Mouse (Mus musculus) CD4-positive helper T cell, adult 2 months (primary cell): ENCODE measurements around the gene Olfr969.
"Not testable (repeated sequence)": the region's sequence is repeated elsewhere in the genome, so short reads cannot be mapped to it uniquely, and the experiment has no call there.

Source experiments
- DNase-seq: peaks from one replicate; pipeline ENCODE4 v3.0.0-alpha.2; 2012; ENCODE audit warnings: low read depth, missing footprints, low spot score

Olfr969 gene

DNA sequence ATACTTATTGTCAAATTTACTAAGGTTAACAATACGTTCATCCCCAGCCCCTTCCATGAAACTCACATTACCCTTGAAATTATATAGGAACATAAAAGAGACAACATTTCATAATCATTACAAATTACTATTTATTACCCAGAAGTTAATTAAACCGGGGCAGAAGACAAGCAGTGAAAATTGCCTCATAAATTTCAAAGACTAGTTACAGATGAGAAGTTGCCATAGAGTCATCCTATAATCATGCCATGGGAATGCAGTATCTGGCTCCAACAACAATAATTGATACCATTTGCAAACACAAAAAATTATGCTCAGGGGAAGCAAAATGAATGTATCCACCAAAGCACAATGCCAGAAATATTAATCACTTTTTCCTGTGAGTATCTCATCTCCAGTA lies at the start of gene Olfr969:
Olfr969 (plus strand) TSS at position 388 of the 400 bp plus-strand sequence.
- DNase-seq, result no peak

DNA sequence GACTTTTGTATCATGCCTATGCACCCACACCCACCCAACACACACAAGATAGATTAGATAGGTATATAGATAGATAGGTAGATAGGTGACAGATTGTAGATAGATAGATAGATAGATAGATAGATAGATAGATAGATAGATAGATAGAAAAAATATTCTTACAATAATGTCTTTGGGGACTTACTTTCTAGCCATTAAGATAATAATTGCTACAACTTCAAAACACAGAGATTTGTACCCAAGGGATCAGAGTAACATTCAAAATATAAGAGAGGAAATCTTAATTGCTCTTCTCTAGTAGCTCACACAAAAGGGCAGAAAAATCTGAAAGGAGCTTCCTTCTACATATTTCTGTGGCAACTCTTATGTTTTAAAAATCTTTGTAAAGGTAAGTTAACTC lies 44.8 kb upstream of the Olfr969 start, which contains the start of gene Olfr967:
Olfr967 (plus strand) TSS at position 301 of the 400 bp plus-strand sequence.
- DNase-seq, result no peak

GRCm38 (mm10) chr9:39746428-39746827 lies 44.3 kb upstream of the Olfr969 start:
- DNase-seq, result no peak

DNA sequence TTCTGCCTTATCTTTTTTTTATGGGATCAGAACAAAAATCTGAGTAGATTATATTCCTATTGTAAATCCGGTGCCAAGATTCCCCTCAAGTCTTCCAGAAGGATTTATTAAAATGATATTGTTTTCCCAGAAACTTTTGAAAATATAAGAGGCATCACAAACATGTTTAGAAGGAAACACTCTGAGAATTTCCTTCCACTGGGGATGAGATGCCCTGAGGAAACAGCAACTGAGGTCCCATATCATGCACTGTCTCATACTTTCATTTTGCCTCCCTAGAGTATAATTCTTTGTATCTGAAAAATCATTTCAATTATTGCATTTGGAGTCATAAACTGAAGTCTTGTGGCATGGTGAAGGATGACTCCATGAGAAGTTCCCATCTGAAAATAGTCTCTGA lies 7.6 kb upstream of the Olfr969 start, which contains the start of gene Olfr968:
Olfr968 (minus strand) TSS at position 101 of the 400 bp plus-strand sequence.
- DNase-seq, result no peak

DNA sequence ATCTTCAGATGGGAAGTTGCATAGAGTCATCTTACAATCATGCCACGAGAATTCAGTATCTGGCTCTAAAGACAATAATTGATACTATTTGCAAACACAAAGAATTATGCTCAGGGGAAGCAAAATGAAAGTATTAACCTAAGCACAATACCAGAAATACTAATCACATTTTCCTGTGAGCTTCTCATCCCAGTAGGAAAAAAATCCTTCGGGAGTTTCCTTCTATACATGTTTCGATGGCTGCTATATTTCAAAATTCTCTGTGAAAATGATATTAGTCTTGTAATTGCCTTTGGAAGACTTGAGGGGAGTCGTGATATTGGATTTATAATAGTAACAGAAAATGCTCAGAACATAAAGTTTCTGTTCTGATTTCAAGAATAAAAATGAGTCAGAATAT lies 17.8 kb downstream of the Olfr969 start, which contains the start of gene Olfr970:
Olfr970 (plus strand) TSS at position 301 of the 400 bp plus-strand sequence.
- DNase-seq, result no peak

DNA sequence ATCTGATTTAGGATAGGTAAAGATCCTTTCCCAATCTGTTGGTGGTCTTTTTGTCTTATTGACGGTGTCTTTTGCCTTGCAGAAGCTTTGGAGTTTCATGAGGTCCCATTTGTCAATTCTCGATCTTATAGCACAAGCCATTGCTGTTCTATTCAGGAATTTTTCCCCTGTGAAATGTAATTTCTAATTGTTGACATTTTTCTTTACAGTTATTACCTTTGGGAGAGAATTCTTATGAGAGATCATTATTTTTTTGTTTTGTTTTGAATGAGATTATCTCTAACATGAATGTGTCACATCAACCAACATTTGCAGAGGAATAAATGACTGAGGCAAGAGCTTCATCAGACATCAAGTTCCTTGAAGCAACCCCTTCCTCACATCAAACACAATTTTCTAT lies 45.8 kb downstream of the Olfr969 start, which contains the start of gene Olfr971:
Olfr971 (plus strand) TSS at position 301 of the 400 bp plus-strand sequence.
- not testable (repeated sequence) for DNase-seq
